Mouse (Mus musculus) left cerebral cortex, adult 2 months (tissue): ENCODE results near the gene Ugt3a1. TPM values are rescaled to one million over a fixed set of nuclear protein-coding genes. Genes with fewer than 3 reads are reported as not detected.

ENCODE experiments used
- DNase-seq, 2 experiments: peaks; one replicate each; pipeline ENCODE4 v3.0.0; 2021 to 2022; ENCODE audit warnings: low spot score in 2 of 2, mixed read lengths in 1 of 2; ENCODE audit errors: extremely low spot score in 1 of 2
- H3K27ac ChIP-seq: fragments of 200-600 bp; 2 replicates; pipeline ENCODE4 v1.8.1; 2022
- H3K4me3 ChIP-seq: fragments of 200-600 bp; 2 replicates; pipeline ENCODE4 v1.8.1; 2022
- CTCF ChIP-seq: fragments of 200-600 bp; IDR thresholded peaks from 2 replicates; pipeline ENCODE4 v1.8.1; 2022; ENCODE audit warnings: antibody characterized with exemption, mild to moderate bottlenecking, moderate library complexity
- intact Hi-C: fragments of 180-260 bp; cut with DNase I; formaldehyde crosslinking; loops from one replicate; pipeline ENCODE4 v1.15.1; 2025
- total RNA-seq, 2 experiments: library from RNA; stranded (reverse); gene quantifications; 2 replicates each; pipeline ENCODE4 v1.2.3; 2021

Gene Ugt3a1
- total RNA-seq, 2 experiments from 2014 or later, result not detected

DNA sequence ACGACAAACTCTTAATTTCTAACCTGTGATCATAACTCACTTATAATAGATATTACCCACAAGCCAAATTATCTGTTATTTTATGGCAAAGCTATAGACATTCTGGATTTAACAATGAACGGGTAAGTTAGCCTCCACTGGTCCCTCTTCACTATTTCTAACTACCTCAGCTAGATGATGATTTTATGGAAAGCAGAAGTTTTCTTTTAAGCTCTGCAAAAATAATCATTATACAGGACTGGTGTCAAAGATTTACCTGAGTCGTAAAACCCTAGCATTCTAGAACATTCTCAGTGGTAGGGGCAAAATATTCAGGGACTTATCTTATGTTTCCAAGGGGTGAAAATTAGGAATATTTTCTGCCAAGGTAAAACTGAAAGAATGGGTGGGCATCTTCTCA lies 59.9 kb downstream of the Ugt3a1 start:
- Histone ChIP-seq H3K4me3 (no peak overlapping the region), H3K27ac (no peak overlapping the region)
- TF ChIP-seq CTCF, result no peak
- intact Hi-C loops, result no loop called here
- no peak for DNase-seq

DNA sequence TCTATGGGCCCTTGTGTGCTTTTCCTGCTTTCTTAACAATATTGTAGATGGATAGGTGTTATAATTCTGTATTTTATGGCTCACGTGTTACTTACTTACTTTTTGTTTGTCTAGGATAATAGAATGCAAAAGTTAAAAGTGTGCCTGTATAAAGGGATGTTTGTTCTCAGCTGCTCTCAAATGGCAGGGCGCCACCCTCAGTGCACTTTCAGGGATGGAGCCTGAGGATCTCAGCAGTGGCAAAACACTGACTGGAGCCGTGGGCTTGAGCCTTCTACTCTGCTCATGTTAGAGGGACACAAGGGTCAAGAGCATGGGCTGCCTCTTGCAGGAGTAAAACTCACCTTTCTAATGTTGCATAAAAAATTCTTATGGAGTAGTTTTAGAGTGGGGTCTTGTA lies 60.3 kb downstream of the Ugt3a1 start:
- no peak overlapping the region for H3K27ac ChIP-seq
- DNase-seq, result no peak
- intact Hi-C loops, result no loop called here
- H3K4me3 ChIP-seq, result no peak overlapping the region
- no peak for TF ChIP-seq CTCF

DNA sequence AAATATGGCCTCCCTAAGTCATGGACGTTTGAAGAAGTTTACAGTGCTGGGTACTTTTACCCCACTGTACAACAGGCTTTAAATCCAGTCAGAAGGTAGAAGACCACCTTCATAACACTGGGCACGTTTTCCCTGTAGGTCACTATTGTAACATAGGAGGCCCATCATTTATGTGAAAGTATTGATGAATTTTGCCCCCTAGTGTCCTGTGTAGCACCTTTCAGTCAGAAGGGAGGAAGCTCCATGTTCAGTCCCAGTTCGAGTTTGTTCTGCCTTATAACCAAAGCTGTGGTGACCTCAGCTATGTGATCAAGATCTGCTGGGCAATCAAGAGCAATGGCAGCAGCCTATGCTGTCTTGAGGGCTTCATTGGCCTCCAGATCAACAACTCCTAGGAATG lies 72.1 kb downstream of the Ugt3a1 start:
- intact Hi-C loops, result no loop called here

DNA sequence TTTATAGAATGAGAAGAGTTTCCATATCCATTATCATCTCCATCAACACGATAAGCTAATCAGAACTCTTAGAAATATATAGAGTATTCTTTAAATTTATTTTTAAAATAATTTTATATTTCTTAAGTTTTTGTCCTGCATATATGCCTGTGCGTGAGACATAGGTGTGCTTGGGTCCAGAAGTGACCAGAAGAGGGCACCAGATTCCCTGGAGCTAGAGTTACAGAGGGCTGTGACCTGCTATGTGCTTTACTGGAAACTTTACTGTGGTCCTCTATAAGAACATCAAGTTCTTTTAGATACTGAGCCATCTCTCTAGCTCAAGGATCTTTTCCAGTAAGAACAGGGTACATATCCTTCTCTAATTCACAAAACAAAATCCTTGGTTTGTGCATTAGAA lies 86.1 kb downstream of the Ugt3a1 start:
- Histone ChIP-seq H3K4me3 (no peak overlapping the region), H3K27ac (no peak overlapping the region)
- TF ChIP-seq CTCF, result no peak; the same call in 1 of the 2 replicates
- DNase-seq, result no peak
- intact Hi-C loops, result no loop called here

More for the DNA sequence above, 72.1 kb downstream of the Ugt3a1 start:
- Histone ChIP-seq H3K4me3 (no peak overlapping the region), H3K27ac (no peak overlapping the region)
- TF ChIP-seq CTCF, result no peak
- DNase-seq, result no peak

Other genes starting within 250 kb of the Ugt3a1 start
- gene Nadk2, start 205.6 kb upstream of the Ugt3a1 start, total RNA-seq, result 10 to 100 TPM; 46.4 to 49.9 TPM
- 10 to 100 TPM; 64.0 to 72.3 TPM for gene Lmbrd2, start 136.3 kb upstream of the Ugt3a1 start, total RNA-seq
- gene Skp2, start 121.5 kb upstream of the Ugt3a1 start, total RNA-seq, result 1 to 10 TPM; 5.0 to 5.5 TPM
- not detected for gene Ugt3a2, start 58.7 kb downstream of the Ugt3a1 start, total RNA-seq
- 1 to 10 TPM; 1.5 TPM for gene Capsl, start 159.1 kb downstream of the Ugt3a1 start, total RNA-seq